Mouse (Mus musculus): Measurements from ENCODE around the gene Tcf7.

DNA sequence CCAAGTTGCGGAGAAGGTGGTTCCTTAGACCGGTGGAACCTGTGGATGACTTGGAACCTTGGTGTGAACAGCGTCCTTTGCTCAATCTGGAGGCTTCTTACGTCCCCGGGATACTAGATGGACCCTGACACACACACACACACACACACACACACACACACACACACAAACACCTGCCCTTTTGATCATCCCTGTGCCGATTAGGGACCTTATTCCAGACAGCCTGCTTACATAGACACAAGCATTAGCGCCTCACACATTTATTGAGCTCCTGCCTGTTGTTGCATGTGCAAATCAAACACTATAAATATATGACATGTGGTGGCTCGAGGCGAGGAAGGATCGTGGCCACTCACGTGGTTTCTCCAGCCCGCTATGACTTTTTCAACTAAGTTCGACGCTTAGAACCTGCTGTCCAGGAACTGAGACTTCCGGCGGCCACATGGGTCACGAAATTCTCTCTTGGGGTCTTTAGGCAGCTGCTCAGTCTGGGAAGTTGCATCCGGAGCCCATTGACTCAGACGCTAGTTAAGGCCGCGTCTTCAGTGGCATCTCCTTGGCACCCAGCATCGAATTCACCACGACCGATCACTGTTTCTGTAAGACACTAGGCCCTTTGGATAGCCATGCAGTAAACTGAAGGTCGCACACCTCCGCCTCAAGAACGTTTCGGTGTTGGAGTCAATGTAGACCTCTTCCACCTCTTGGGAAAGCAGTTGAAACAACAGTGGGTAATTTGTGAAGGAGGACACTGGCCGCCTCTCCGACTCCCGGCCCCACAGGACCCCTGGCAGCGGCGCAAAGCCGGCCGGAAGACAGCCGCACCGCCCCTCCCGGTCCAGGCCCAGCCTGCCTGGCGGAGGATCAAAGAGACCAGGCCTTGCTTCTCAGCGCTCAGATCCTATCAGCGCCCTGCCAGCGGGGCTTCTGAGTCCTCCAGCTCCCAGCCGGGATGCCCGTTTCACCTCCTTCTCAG lies 1.1 kb upstream of the Tcf7 start:
- TF ChIP-seq CTCF (IDR thresholded peaks at IDR 0.05; ENCODE audit: control insufficient read depth, insufficient read depth, low read length) (no peak), POLR2A (IDR thresholded peaks at IDR 0.05; ENCODE audit: borderline replicate concordance, control insufficient read depth, low read depth, low read length) (no peak)
